Mouse (Mus musculus) kidney, adult 2 months (tissue): ENCODE measurements around the gene Naa30. TPM values are rescaled to one million over a fixed set of nuclear protein-coding genes. Genes with fewer than 3 reads are reported as not detected.
"Not testable (repeated sequence)": the region's sequence is repeated elsewhere in the genome, so short reads cannot be mapped to it uniquely, and the experiment has no call there.

Experiments used
- DNase-seq: peaks from one replicate; pipeline ENCODE4 v3.0.0; 2021
- H3K27ac ChIP-seq: fragments of 200-500 bp; 2 replicates; pipeline ENCODE4 v1.5.1; 2012; ENCODE audit warnings: low read depth, low read length, control low read depth, inconsistent platforms; ENCODE audit not compliant: insufficient read depth
- H3K27me3 ChIP-seq: fragments of 200-500 bp; replicated peaks from 2 replicates; pipeline ENCODE4 v1.6.1; 2012; ENCODE audit warnings: mild to moderate bottlenecking, moderate library complexity, low read length, inconsistent platforms; ENCODE audit not compliant: control insufficient read depth, insufficient read depth
- H3K36me3 ChIP-seq: fragments of 200-500 bp; 2 replicates; pipeline ENCODE4 v1.6.1; 2012; ENCODE audit warnings: mild to moderate bottlenecking, moderate library complexity, low read length, inconsistent platforms; ENCODE audit not compliant: control insufficient read depth, insufficient read depth
- H3K4me1 ChIP-seq: fragments of 200-500 bp; 2 replicates; pipeline ENCODE4 v1.6.1; 2011; ENCODE audit warnings: low read length; ENCODE audit not compliant: control insufficient read depth, insufficient read depth
- H3K4me3 ChIP-seq: fragments of 200-500 bp; 2 replicates; pipeline ENCODE4 v1.5.1; 2011; ENCODE audit warnings: mild to moderate bottlenecking, low read depth, low read length, control low read depth; ENCODE audit not compliant: insufficient read depth
- CTCF ChIP-seq: fragments of 200-500 bp; conservative IDR thresholded peaks from 2 replicates; pipeline ENCODE4 v1.5.1; 2011; ENCODE audit warnings: low read depth, mild to moderate bottlenecking, control low read depth, low read length, moderate library complexity, mixed read lengths; ENCODE audit not compliant: insufficient read depth, insufficient read length
- POLR2A ChIP-seq: fragments of 200-500 bp; IDR thresholded peaks from one replicate; pipeline ENCODE4 v1.6.1; 2011; ENCODE audit warnings: low read depth, low read length, control low read depth
- WGBS: fragments of 180-500 bp; shearing (Covaris S2); methylation state at CpG from one replicate; pipeline ENCODE4 v1.1.7; 2018; 5-methylcytosine and 5-hydroxymethylcytosine counted together
- polyA plus RNA-seq: library from polyadenylated mRNA; depleted of rRNA; stranded (reverse); fragments of >200 nt; gene quantifications from 2 replicates; pipeline ENCODE4 v1.2.3, GENCODE M21; 2012

The Naa30 gene
- polyA plus RNA-seq, 1 experiment, result 8.8 TPM

DNA sequence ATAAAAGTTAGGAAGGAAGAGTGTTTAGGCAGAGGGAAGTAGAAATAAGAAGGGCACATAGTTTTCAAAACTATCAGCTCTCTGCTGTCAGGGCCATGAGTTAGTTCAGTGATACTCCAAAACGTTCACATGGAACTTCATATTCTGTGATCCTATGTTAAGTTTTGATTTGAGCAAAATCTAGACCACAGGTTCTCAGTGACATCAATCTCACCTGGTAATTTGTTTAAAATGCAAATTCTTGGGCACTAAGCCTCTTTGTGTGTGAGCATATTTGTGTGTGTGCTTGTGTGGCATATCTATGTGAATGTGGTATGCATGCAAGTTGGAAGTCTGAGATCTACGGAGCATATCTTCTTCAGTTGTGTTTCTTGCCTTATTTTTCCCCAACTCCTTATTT lies 14.2 kb downstream of the Naa30 start:
- Histone ChIP-seq H3K27me3 (no peaks in the 10 kb centered on the region), H3K4me1 (no peaks in the 10 kb centered on the region), H3K27ac (no peak overlapping the region), H3K36me3 (peaks cover 4% of the 10 kb centered on the region), H3K4me3 (no peak overlapping the region)
- TF ChIP-seq POLR2A (no peak), CTCF (no peak)
- DNase-seq, result no peak
- 86% methylated on average over 2 of the region's 2 CpGs for WGBS

- TF ChIP-seq POLR2A (no peak), CTCF (no peak)
- Histone ChIP-seq H3K36me3 (no peaks in the 10 kb centered on the region), H3K4me3 (no peak overlapping the region), H3K27ac (no peak overlapping the region), H3K4me1 (no peaks in the 10 kb centered on the region), H3K27me3 (no peaks in the 10 kb centered on the region)
- 89% methylated on average over 2 of the region's 2 CpGs for WGBS
- DNase-seq, result no peak
Observed at GRCm38 (mm10) chr14:49197031-49197527, 25.1 kb downstream of the Naa30 start.

DNA sequence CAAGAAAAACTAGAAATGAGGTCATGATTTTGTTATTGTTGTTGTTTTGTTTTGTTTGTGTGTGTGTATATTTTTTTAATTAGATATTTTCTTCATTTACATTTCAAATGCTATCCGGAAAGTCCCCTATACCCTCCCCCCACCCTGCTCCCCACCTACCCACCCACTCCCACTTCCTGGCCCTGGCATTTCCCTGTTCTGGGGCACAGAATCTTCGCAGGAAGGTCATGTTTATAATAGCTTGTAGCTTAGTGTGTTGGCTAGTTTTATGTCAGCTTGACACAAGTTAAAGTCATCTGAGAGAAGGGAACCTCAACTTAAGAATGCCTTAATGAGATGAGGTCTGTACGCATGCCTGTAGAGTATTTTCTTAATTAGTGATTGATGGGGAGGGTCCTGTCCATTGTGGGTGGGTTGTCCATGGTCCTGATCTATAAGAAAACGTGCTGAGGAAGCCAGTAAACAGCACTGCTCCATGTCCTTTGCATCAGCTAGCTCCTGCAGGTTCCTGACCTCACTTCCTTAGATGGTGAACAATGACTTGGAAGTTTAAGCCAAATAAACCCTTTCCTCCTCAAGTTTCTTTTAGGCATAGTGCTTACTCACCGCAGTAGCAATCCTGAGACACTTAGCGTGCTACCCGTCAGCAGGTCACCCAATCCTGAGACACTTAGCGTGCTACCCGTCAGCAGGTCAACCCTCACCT lies 29.2 kb downstream of the Naa30 start:
- H3K4me1 ChIP-seq, result no peaks in the 10 kb centered on the region
- H3K27ac ChIP-seq, result no peak overlapping the region
- TF ChIP-seq POLR2A (no peak), CTCF (no peak)
- DNase-seq, result no peak
- no peaks in the 10 kb centered on the region for H3K36me3 ChIP-seq
- no peaks in the 10 kb centered on the region for H3K27me3 ChIP-seq
- 47% methylated on average over 9 of the region's 9 CpGs for WGBS
- H3K4me3 ChIP-seq, result no peak overlapping the region

GRCm38 (mm10) chr14:49210215-49210614 lies 38.2 kb downstream of the Naa30 start:
- not testable (repeated sequence) for H3K4me1 ChIP-seq
- 74% methylated on average over 3 of the region's 3 CpGs for WGBS

GRCm38 (mm10) chr14:49218677-49219076 lies 46.7 kb downstream of the Naa30 start:
- Histone ChIP-seq H3K27ac (no peak overlapping the region), H3K36me3 (peaks cover 3% of the 10 kb centered on the region; the same call in 1 of the 2 replicates), H3K27me3 (no peaks in the 10 kb centered on the region), H3K4me1 (no peaks in the 10 kb centered on the region), H3K4me3 (no peak overlapping the region)
- TF ChIP-seq CTCF, result no peak
- no peak for TF ChIP-seq POLR2A
- WGBS, result 64% methylated on average over 7 of the region's 7 CpGs
- DNase-seq, result no peak

More at GRCm38 (mm10) chr14:49210215-49210614, 38.2 kb downstream of the Naa30 start:
- H3K36me3 ChIP-seq, H3K27ac ChIP-seq, H3K4me3 ChIP-seq, DNase-seq, H3K27me3 ChIP-seq: not testable (repeated sequence)

GRCm38 (mm10) chr14:49219466-49220022 lies 47.5 kb downstream of the Naa30 start:
- not testable (repeated sequence) for H3K27ac ChIP-seq, H3K4me3 ChIP-seq, H3K36me3 ChIP-seq, H3K4me1 ChIP-seq, DNase-seq, H3K27me3 ChIP-seq
- 88% methylated on average over 4 of the region's 4 CpGs for WGBS

DNA sequence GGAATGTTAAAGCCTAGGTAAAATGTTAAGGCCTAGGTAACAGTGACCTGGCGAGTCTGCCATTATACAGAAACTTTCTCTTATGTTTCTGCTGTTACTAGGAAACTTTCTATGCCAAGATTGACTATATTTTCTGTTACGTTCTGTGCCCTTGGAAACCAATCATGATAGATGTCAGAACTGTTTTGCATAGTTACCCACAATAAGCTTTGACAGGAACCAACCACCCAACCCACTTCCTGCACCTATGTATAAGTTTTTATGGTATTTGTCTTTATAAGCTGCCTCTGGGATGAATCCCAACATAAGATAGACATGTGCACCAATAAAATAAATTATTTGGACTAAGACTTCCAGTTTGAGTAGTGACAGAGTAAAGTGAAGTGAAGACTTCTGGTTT lies 49.7 kb downstream of the Naa30 start:
- Histone ChIP-seq H3K27me3 (no peaks in the 10 kb centered on the region), H3K27ac (no peak overlapping the region), H3K36me3 (peaks cover 7% of the 10 kb centered on the region; the same call in 1 of the 2 replicates), H3K4me3 (no peak overlapping the region), H3K4me1 (no peaks in the 10 kb centered on the region)
- no peak for DNase-seq
- WGBS, result 86% methylated on average over 2 of the region's 2 CpGs
- TF ChIP-seq POLR2A, result no peak
- no peak for TF ChIP-seq CTCF

GRCm38 (mm10) chr14:49226471-49226870 lies 54.4 kb downstream of the Naa30 start:
- no peak overlapping the region for H3K27ac ChIP-seq
- no peak for DNase-seq
- WGBS, result 78% methylated on average over 7 of the region's 7 CpGs
- H3K36me3 ChIP-seq, result peaks cover 7% of the 10 kb centered on the region; the same call in 1 of the 2 replicates
- no peaks in the 10 kb centered on the region for H3K4me1 ChIP-seq
- H3K4me3 ChIP-seq, result no peak overlapping the region
- no peaks in the 10 kb centered on the region for H3K27me3 ChIP-seq
- TF ChIP-seq CTCF (no peak), POLR2A (no peak)
